Mouse (Mus musculus) bone marrow, adult 2 months (tissue): ENCODE data around the gene Hsd17b11. TPM values are rescaled to one million over a fixed set of nuclear protein-coding genes. Genes with fewer than 3 reads are reported as not detected.

ENCODE experiments used
- H3K27ac ChIP-seq: fragments of 200-500 bp; 2 replicates; pipeline ENCODE4 v1.5.1; 2012; ENCODE audit warnings: low read depth, mild to moderate bottlenecking, control low read depth, inconsistent platforms, low read length; ENCODE audit not compliant: control insufficient read depth, poor library complexity, insufficient read depth
- H3K4me1 ChIP-seq: fragments of 200-500 bp; 2 replicates; pipeline ENCODE4 v1.6.1; 2011; ENCODE audit warnings: low read length; ENCODE audit not compliant: control insufficient read depth, insufficient read depth
- H3K4me3 ChIP-seq: fragments of 200-500 bp; replicated peaks from 2 replicates; pipeline ENCODE3; 2011; ENCODE audit warnings: mild to moderate bottlenecking, low read depth, low read length, control low read depth; ENCODE audit not compliant: control insufficient read depth
- CTCF ChIP-seq: fragments of 200-500 bp; IDR thresholded peaks from 2 replicates; pipeline ENCODE4 v1.5.1; 2011; ENCODE audit warnings: low read length, control low read depth; ENCODE audit not compliant: control insufficient read depth, insufficient read depth
- POLR2A ChIP-seq: fragments of 200-500 bp; IDR thresholded peaks from 2 replicates; pipeline ENCODE4 v1.6.1; 2011; ENCODE audit warnings: low read depth, mild to moderate bottlenecking, control low read depth, low read length, borderline replicate concordance; ENCODE audit not compliant: control insufficient read depth
- WGBS: fragments of 180-500 bp; shearing (Covaris S2); methylation state at CpG from one replicate; pipeline ENCODE4 v1.1.7; 2018; 5-methylcytosine and 5-hydroxymethylcytosine counted together
- polyA plus RNA-seq: library from polyadenylated mRNA; stranded (reverse); fragments of >200 nt; gene quantifications from 2 replicates; pipeline ENCODE4 v1.2.4, GENCODE M21; 2011; ENCODE audit warnings: low replicate concordance; ENCODE audit not compliant: missing spikeins, insufficient read depth, insufficient read length

The Hsd17b11 gene
- polyA plus RNA-seq, 1 experiment, result 36.5 TPM

DNA sequence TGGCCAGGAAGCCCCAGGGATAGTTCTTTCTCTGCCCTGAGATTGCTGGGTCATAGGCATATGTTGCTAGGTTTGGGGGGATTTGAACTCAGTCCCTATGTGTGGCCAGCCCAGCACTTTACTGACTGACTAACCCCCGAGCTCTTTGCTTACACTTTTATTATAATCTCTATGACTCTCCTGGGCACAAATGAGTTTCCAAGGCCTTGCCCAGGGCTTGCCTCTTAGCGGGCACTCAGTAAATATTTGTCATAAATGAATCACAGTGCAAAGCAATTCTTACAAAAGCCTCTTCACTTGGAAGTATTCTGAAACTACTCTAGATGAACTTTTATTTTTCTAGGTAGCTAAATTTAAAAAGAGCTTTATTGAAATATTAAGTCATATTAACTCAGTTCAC, 17.8 kb downstream of the Hsd17b11 start:
- Histone ChIP-seq H3K4me3 (no peak overlapping the region), H3K27ac (no peak overlapping the region), H3K4me1 (no peaks in the 10 kb centered on the region; the same call in 1 of the 2 replicates)
- 82% methylated on average over 2 of the region's 2 CpGs for WGBS
- TF ChIP-seq POLR2A, result no peak
- no peak for TF ChIP-seq CTCF

DNA sequence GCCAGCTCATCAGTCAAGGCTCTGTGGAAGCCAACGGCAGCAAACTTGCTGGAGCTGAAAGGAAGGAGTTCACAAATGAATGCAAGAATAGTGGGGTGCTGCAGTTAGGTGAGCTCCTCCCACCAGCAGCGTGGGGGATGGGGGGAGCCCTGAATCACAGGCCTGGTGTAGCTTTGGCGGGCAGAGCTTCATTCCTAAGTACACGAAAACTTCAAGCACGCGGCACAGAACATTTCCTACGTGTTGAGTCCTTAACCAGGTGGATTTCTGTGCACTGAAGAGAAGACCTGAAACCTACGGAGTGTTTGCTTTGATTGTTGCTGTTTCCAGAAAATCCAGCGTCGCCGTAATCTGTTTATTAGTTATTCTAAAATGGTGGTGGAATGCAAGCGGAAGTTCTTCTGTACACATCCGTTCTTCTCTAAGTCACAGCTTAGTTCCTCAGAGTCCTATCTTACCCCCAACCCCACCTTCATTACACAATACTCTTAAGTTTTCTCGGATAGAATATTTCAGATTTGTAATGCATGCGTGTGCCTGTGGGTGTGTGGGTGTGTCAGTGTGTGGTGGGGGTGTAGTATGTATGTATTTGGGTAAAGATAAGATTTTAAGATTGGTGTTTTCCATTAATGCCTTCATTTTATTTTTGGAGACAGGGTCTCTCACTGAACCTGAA, 18.3 kb downstream of the Hsd17b11 start:
- Histone ChIP-seq H3K27ac (no peak overlapping the region), H3K4me3 (no peak overlapping the region), H3K4me1 (no peaks in the 10 kb centered on the region; the same call in 1 of the 2 replicates)
- WGBS, result 83% methylated on average over 15 of the region's 15 CpGs
- TF ChIP-seq CTCF, result no peak
- TF ChIP-seq POLR2A, result no peak

DNA sequence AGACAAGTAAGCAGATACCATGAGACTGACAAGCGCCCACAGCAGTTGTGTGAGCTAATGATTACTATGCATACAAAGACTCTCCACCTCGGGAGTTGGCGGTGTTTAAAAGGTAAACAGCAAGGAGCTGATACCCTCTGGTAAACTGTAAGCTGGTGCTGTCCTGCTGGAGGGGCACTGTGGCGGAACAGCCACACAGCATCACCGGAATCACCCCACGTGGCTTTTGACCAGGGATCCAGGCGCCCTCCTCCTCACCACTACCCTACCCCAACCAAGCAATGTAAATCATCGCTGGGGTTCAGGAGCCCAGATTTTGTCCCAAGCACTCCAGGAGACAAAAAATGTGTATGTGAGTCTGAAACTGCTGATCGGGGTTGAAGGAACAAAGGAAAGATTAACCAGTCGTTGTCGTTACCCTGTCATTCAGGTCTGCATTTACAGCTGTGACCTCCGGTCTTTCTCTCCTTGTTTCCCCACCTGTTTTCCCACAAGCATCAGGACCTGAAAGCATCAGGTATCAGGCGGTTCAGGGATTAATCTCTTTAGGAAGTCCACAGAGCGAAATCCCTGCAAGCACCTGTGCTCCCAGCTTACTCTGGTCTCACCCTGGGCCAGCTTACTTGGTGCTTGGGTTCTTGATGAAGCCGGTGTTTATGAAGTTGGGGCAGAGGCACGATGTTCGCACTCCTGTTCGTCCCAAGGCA, 19.0 kb downstream of the Hsd17b11 start:
- 86% methylated on average over 18 of the region's 18 CpGs for WGBS

DNA sequence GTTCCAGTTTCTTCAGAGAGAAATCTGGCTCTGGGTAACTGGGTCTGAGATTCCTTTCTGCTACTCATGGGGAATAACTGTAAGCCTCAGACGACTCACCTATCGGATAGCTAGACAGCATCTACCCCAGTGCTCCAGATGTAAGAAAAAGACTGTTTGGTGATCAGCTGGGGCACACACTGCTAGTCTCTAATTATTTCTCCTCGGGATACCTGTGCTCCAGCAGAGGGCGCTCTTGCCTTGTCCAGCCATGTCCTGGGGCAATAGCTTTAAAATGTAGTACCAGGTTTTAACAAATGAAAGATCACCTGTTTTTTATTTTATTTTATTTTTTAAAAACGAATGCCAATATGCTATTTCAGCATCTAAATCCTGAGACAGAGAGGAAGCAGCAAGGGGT, 22.0 kb downstream of the Hsd17b11 start:
- no peaks in the 10 kb centered on the region; the same call in 1 of the 2 replicates for H3K4me1 ChIP-seq
- TF ChIP-seq CTCF (peak; percentile 93), POLR2A (no peak)
- H3K4me3 ChIP-seq, result no peak overlapping the region
- 7% methylated on average over 5 of the region's 5 CpGs for WGBS
- H3K27ac ChIP-seq, result no peak overlapping the region

More for the DNA sequence above, 19.0 kb downstream of the Hsd17b11 start:
- H3K4me1 ChIP-seq, result no peaks in the 10 kb centered on the region; the same call in 1 of the 2 replicates
- H3K27ac ChIP-seq, result no peak overlapping the region
- H3K4me3 ChIP-seq, result no peak overlapping the region
- TF ChIP-seq POLR2A, result no peak
- TF ChIP-seq CTCF, result no peak

DNA sequence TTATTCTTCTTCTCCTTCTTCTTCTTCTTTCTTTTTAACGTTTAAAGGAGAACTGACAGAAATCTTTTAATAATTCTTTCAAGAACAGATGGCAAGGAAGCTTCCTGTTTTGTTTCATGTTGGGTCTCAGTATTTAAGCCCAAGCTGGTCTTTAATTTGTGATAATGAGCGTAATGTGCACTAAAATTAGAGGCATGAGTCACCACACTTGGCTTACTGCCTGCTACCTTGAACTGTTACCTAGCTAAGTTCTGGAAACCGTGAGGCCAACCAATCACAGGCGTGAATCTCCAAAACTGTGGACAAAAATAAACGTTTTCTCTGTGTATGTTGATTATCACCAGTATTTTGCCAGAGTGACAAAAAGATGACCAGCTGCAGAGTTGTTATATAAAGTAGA, 23.0 kb downstream of the Hsd17b11 start:
- 31% methylated on average over 5 of the region's 5 CpGs for WGBS
- Histone ChIP-seq H3K27ac (no peak overlapping the region), H3K4me3 (no peak overlapping the region), H3K4me1 (no peaks in the 10 kb centered on the region; the same call in 1 of the 2 replicates)
- TF ChIP-seq CTCF (no peak), POLR2A (no peak)

DNA sequence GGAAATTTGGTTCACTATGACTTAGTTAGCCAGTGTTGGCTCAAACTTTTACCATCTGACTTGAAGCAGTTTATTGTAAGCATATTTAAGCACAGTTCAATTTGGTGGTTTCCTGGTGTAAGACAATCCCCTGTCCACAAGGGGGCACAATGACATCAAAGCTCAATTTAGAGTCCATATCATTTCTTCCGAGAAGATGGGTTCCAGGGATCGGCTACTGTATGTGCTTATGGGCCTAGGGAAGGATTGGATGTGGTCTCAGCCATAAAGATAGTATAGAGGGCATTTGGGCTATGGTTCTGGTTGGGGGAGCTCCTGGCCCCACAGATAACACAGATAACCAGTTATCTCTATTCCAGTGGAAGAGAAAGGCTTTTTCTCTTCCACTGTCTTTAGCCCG, 26.5 kb downstream of the Hsd17b11 start:
- 70% methylated on average over 3 of the region's 3 CpGs for WGBS
- Histone ChIP-seq H3K4me1 (no peaks in the 10 kb centered on the region; the same call in 1 of the 2 replicates), H3K4me3 (no peak overlapping the region), H3K27ac (no peak overlapping the region)
- TF ChIP-seq POLR2A (no peak), CTCF (0 out of 2 replicates have a peak, but pooled peaks have one; percentile 20)

DNA sequence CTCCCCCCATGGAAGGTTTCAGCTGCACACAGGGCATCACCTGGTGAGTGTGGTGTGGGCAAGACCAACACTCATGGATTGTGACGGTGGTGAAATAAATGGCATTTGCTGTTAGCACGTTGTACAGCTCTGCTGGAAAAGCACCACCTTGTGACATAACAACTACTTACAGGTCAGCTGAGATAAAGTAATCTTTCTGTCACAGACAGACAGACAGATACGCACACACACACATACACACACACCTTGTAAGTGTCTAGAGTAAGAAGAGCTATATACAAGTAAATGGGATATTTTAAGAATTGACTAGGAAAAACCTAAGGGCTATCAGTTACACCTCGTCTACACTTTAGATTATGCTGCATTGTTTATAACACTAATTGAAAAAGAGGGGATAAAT, 27.1 kb downstream of the Hsd17b11 start:
- Histone ChIP-seq H3K4me1 (no peaks in the 10 kb centered on the region; the same call in 1 of the 2 replicates), H3K27ac (no peak overlapping the region), H3K4me3 (no peak overlapping the region)
- 64% methylated on average over 4 of the region's 4 CpGs for WGBS
- TF ChIP-seq POLR2A, result no peak

DNA sequence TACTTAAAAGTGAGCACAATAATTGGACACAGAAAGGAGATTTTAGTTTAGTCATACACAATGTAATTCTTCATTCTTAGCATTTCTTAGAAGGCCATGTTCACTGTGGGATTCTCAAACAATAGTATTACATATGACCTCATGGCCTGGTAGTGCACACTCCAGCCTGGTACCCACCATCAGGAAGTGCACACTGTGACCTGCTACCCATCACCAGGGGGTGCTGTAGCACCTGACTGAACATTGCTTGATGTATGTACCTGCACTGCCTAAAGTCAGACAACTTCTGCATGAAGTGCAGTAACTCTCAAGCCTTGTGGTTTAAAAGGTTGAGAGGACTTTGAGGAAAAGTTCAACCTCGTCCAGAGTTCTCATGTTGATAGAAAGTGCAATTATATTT, 28.1 kb downstream of the Hsd17b11 start:
- H3K27ac ChIP-seq, result no peak overlapping the region
- WGBS, result 83% methylated on average over 1 of the region's 1 CpGs
- no peaks in the 10 kb centered on the region for H3K4me1 ChIP-seq
- H3K4me3 ChIP-seq, result no peak overlapping the region
- TF ChIP-seq CTCF (peak; percentile 66), POLR2A (no peak)
